Mouse (Mus musculus) heart, adult 8-10 months (tissue): ENCODE data around the gene Gna15. TPM values are rescaled to one million over a fixed set of nuclear protein-coding genes. Genes with fewer than 3 reads are reported as not detected.

ENCODE experiments used
- DNase-seq: peaks from one replicate; pipeline ENCODE4 v3.0.0; 2022; ENCODE audit warnings: low spot score
- total RNA-seq, 4 experiments: library from RNA; stranded (reverse); gene quantifications; 2 replicates each; pipeline ENCODE4 v1.2.4; 2022

Gna15 gene
- total RNA-seq, 4 experiments from 2014 or later: 0.37 to 0.78 (median 0.54) TPM

GRCm38 (mm10) chr10:81523570-81523969, 455 bp downstream of the Gna15 start:
- DNase-seq: no peak

GRCm38 (mm10) chr10:81523142-81523541, 883 bp downstream of the Gna15 start:
- no peak for DNase-seq

- DNase-seq: no peak
Measured at GRCm38 (mm10) chr10:81519978-81520365, 4.1 kb downstream of the Gna15 start.

GRCm38 (mm10) chr10:81519227-81519977, 4.6 kb downstream of the Gna15 start:
- no peak for DNase-seq

GRCm38 (mm10) chr10:81518546-81518945, 5.5 kb downstream of the Gna15 start:
- peak; percentile 58 for DNase-seq

- DNase-seq: no peak
Measured at GRCm38 (mm10) chr10:81517227-81517626, 6.8 kb downstream of the Gna15 start.

- DNase-seq: no peak
Measured at GRCm38 (mm10) chr10:81513798-81514197, 10.2 kb downstream of the Gna15 start.

- no peak for DNase-seq
Measured at GRCm38 (mm10) chr10:81510246-81510810, 13.7 kb downstream of the Gna15 start.

- no peak for DNase-seq
Measured at GRCm38 (mm10) chr10:81507691-81508489, 16.1 kb downstream of the Gna15 start.

- no peak for DNase-seq
Measured at GRCm38 (mm10) chr10:81507095-81507494, 16.9 kb downstream of the Gna15 start.

- no peak for DNase-seq
Measured at GRCm38 (mm10) chr10:81505016-81505664, 18.9 kb downstream of the Gna15 start.

- DNase-seq: peak; percentile 89
Measured at GRCm38 (mm10) chr10:81502658-81503057, 21.4 kb downstream of the Gna15 start.

GRCm38 (mm10) chr10:81501863-81502262, 22.2 kb downstream of the Gna15 start:
- DNase-seq: no peak

- no peak for DNase-seq
Measured at GRCm38 (mm10) chr10:81500032-81500431, 24.0 kb downstream of the Gna15 start, which contains the start of gene S1pr4. Gene S1pr4 (minus strand): TSS chr10:81500132.

GRCm38 (mm10) chr10:81499250-81499901, 24.6 kb downstream of the Gna15 start:
- peak; percentile 46 for DNase-seq

- DNase-seq: no peak
Measured at GRCm38 (mm10) chr10:81498316-81499249, 25.4 kb downstream of the Gna15 start.

- no peak for DNase-seq
Measured at GRCm38 (mm10) chr10:81497401-81498270, 26.4 kb downstream of the Gna15 start.

GRCm38 (mm10) chr10:81496969-81497368, 27.1 kb downstream of the Gna15 start:
- no peak for DNase-seq

- DNase-seq: peak; percentile 98
Measured at GRCm38 (mm10) chr10:81496264-81496901, 27.6 kb downstream of the Gna15 start, which contains the start of gene Ncln. Gene Ncln (minus strand): TSS chr10:81496392.
